Mouse (Mus musculus) frontal cortex, postnatal 36 days (tissue): Measurements from ENCODE around the gene Abhd13.

Experiments
- DNase-seq, 2 experiments: peaks; one replicate each; pipeline ENCODE4 v3.0.0; 2022; ENCODE audit warnings: low spot score in 2 of 2

Abhd13 gene

DNA sequence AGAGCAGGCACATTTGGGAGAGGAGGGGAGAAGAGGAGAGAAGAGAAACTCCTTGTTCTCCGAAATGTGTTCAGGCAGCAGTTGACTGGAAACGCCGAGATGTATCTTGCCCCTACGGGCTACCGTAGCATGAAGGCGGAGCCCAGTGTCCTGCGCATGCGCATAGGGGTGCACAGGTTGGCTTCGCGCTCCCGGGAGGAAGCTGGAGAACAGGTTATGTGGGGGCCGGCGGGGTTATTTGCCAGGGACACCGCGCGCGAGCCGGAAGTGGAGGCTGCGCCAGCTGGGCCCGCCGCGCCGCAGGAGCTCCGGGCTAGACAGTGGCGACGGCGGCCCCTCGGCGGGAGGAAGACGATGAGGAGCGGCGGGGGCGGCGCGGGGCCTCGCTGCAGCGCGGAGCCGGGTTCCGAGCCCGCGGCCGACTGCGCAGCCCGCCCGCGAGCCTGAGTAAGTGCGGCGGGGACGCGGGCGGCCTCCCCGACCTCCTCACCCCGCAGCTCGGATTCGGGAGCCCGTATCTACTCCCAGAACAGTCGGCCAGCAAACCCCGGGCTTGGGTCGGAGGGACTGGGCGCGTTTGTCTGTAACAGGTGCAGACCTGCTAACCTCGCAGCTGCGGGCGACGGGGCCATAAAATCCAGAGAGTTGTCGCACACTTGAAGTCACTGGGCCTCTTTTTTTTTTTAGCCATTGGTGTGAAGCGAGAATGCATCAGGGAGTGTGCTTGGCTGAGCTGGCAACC lies at the start of gene Abhd13, which contains the start of gene Lig4:
TSS of gene Abhd13 (plus strand) at position 135 of the 742 bp plus-strand sequence.
TSS of gene Lig4 (minus strand) at position 114 of the 742 bp plus-strand sequence.
- DNase-seq: peak; percentile 99

- DNase-seq: peak; percentile 75 to 80
Observed at GRCm38 (mm10) chr8:9929746-9930445, 47.6 kb upstream of the Abhd13 start.

DNA sequence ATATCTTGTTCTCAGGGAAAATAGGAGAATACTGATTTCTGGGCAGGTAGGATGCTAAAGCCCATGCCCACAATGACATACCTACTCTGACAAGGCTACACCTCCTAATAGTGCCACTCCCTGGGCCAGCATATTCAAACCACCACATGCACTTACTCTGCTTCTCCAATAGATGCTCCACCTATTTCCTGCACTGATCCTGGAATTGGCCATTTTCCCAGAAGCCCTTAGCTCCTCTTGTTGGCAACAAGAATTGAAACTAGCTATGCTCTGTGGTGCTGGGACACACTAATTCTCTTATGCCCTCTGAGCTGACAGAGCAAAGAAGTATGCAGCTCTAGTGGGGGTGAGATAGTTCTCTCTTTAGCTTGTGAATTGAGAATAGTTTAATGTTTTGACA lies 44.8 kb upstream of the Abhd13 start:
- no peak for DNase-seq

DNA sequence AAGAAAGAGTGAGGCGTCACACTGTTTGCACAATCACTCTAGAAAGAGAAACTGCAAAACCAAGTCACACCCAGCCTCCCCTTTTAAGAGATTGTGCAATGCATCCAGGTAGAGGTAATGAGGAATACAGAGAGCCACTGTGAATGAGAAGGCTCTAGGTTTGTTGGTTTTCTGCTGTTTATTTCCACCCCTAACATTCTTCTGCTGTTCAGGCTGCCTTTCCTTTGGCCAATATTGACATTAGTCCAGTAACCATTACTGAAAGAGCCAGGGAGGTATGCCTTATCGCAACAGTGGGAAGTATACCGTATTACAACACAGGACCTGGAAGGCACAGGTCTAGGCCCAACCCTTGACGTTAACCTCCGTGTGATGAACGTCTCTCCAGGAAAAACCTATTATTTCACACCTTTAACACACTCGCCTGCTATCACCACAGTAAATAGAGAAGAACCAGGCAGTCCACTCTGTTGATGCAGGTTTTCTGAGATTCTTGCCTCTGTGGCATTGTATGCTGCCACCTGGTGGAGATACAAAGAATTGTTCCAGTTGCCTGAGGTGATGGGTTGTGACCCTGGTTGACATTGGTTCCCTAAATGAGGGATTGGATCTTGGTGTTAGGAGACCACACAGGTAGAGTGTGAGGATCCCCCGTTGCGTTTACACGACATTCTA lies 42.5 kb upstream of the Abhd13 start:
- DNase-seq: peak; percentile 31 to 64

DNA sequence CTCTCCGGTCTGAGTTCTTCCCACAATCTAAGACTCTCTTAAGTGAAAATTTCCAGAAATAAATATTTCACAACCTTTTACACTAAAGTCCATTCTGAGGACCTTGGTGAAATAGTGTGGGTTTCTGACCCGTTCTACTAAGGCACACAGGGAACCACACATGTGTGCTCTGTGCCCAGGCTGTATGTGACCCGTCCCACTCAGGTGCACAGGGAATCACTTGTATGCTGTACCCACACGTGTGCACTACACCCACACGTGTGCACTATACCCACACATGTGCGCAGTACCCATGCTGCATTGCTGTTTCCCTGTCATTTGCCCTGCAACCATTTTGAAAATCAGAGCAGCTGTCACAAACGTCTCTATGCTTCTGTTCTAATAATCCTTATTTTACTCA lies 41.9 kb upstream of the Abhd13 start:
- no peak for DNase-seq

GRCm38 (mm10) chr8:9949134-9949890 lies 28.2 kb upstream of the Abhd13 start:
- DNase-seq: peak in 1 of 2 experiments; percentile 15

DNA sequence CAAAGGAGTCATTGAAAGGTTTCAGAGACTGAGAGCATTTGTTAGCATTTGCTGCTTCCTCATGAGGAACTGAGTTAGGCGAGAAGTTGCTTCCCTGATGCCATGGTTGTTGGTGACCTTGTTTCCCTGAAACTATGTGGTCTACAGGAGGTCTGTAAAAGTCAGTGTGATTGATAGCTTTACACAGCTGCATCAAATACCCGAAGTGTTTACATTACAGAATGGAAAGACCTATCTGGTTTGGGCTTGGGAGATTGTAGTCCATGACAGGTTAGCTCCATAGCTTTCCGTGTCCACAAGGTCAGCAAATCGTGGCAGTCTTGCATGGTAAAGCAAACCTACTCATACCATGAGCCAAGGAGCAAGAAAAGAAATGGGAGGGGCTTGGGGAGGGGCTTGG lies 19.2 kb upstream of the Abhd13 start:
- DNase-seq: no peak

GRCm38 (mm10) chr8:9959919-9960318 lies 17.6 kb upstream of the Abhd13 start:
- DNase-seq: no peak

DNA sequence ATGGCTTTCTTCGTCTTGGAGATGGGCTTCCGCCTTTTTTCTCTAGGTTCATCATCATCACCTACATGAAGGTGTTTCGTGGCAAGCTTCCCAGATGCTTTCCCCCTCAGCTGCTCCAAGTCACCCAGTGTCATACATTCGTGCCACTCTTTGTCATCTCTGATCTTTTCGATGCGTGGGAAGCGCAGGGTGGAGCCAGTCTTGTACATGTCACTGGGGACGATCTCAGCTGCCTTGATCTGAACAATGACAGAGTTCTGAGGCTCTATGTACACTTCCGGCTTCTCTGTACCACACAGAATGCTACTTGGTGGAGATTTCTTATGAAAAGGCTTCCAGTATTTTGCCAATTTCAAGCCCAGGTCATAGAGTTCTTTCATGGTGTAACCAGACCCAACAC lies 5.6 kb upstream of the Abhd13 start:
- DNase-seq: no peak

DNA sequence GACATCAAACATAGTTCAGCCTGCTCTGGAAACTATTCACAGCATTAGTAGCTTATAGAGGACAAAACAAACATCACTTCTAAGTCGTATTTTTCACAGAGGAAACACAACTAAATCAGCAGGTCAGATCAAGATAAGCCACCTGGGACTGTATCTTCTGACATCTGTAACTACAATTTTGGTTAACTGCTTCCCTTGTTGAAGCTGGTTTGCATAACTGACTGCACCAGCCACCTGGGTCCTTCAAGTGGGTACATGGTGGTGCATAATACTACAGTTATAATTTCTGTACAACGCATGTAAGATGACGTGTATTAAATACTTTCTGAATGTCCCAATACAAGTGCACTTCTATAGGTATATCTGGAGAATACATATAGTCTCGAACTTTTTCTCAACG lies 2.2 kb upstream of the Abhd13 start:
- DNase-seq: no peak

DNA sequence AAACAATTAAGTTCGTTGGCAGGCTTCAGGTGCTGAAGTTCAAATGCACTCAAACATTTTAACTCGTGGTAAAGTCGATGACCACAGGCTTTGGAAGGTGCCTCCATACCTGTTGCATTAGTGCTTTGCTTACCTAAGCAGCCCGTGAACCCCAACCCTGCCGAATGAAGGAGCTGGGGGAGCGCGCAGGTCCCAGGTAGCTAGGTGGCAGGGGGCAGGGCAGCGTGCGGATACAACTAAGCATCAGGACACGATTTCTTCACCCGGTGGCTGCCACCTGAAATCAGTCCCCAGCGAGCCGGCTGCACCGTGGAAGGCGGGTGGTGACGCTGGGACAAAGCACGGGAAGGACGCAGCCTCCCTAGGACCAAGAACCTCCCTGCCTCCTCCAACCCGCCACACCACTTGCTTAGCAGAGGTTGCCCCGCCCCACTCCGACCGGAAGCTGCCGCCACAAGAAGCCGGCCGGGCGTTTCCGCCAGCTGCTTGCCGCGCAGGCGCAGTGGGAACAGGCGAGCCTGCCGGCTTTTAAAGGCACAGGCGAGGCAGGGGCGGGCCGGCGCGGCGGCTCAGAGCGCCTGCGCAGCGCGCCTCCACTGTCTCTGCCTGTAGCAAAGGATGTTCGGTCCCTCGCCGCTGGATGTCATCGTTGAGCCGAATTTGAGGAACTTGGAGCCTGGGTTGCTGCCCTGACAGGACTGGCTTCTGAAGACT lies 1.5 kb upstream of the Abhd13 start:
- DNase-seq: peak; percentile 97 to 99

GRCm38 (mm10) chr8:9977016-9977415 lies 491 bp upstream of the Abhd13 start:
- peak in 1 of 2 experiments; percentile 9 for DNase-seq

GRCm38 (mm10) chr8:9978475-9979230 lies 1.1 kb downstream of the Abhd13 start:
- no peak for DNase-seq

DNA sequence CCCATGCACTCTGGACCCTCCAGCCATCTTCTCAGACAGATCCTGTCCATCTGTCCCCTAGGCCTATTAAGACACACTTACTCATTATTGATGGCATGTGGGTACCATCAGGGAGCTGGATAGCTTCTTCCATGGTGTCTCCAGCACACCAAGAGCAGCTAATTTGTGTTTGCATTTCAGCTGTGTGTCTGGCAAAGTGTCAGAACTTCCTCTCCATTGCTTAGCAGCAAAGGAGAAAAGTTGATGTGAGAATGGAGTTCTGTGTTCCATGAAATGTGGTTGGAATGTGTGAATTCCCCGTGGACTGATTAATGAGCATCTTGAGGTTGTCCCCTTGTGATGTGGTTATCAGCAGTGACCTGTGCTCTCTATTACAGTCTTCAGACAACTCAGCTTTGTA lies 2.2 kb downstream of the Abhd13 start:
- no peak for DNase-seq

DNA sequence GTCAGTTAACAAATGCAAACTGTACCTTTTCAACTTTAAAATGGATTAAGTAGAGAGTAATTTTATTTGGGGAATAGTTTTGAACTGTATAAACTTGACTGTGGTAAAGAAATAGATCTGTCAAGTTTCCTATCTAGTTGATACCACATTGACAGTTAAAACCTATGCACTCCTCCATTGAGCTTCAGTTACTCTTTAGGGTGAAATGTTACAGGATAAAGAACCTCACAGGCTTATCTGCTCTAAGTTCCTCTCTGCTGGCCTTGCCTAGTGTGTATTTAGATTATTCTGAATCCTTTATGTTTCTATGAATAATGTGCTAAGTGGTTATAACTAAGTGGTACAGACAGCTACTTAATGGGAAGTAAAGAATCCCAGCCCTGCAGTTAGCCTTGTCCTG lies 2.7 kb downstream of the Abhd13 start:
- DNase-seq: no peak

DNA sequence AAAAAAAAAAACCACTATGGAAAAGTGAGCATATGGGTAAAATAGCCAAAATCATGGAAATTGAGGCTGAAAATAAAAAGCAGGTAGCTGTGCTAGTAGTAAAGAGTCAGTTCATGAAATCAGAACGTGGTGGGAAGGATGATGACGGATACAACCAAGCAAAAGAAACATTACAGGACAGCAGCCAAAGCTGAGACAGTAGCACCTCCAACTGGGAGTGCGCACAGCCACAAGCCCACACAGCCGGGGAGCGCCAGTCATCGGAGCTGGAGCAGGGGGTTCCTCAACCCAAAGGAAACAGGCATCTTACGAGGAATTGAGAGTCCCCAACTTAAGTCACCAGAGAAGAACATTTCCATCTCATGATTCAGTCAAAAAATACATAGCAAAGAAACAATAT lies 26.6 kb downstream of the Abhd13 start:
- peak in 1 of 2 experiments; percentile 13 for DNase-seq

GRCm38 (mm10) chr8:10006156-10006985 lies 28.9 kb downstream of the Abhd13 start, which contains the start of gene Tnfsf13b:
Tnfsf13b (plus strand) TSS chr8:10006467.
- no peak for DNase-seq

DNA sequence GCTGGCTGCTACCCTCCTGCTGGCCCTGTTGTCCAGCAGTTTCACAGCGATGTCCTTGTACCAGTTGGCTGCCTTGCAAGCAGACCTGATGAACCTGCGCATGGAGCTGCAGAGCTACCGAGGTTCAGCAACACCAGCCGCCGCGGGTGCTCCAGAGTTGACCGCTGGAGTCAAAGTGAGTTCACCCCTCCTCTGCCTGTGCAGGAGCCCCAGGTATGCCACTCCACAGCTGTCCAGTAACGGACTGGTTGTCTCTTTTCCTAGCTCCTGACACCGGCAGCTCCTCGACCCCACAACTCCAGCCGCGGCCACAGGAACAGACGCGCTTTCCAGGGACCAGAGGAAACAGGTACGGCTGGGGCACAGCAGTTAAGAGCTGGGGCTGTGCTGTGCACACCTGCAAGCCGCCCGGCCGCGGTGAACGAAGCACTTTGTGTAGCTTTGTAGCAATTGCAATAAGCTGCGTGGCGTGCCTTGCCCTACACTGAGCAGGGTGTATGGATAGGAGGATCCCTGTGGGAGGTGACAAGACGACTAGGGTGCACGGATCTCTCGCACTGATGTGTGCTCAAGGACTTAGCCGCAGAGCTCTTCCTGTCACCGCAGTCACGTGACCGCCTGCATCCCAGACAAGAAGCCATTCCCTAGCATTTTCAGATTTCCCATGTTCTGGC lies 29.6 kb downstream of the Abhd13 start:
- peak; percentile 48 to 59 for DNase-seq

GRCm38 (mm10) chr8:10007660-10008028 lies 30.1 kb downstream of the Abhd13 start:
- no peak for DNase-seq
